Mouse (Mus musculus): ENCODE data around the gene Sde2.

DNA sequence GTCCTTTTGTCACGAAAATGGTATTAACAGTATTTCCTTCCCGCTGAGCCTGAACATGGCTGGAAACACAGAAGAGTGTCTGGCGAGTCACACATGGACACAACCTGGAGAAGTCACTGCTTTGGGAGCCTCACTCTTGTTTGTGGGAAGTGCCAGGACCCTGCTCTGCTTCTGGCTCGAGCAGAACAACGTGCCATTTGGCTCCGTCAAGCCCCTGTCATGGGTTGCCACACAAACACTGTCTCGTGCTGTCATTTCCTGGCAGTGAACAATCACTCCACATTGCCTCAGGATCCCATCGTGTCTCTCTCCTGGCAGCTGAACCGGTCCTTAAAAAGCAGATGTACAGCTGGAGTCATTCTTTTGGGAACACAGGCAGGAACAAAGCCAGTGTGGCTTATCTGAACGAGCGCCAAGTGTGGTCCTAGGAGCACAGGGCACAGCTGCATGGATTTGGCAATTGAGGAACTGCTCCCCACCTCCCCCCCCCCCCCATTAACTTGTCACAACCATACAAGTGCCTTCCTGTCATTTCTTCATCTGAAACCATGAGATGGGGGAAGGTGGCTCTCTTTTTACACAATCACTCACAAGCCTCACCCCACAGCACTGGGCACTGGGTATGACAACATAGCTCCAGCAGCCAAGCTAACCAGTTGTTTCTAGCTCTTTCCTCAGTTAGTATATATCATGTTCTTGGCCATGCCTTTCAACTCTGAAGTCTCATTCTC lies 2.3 kb upstream of the Sde2 start:
- TF ChIP-seq GATA1 (IDR thresholded peaks at IDR 0.05; ENCODE audit: borderline replicate concordance, low read length) (no peak), CTCF (IDR thresholded peaks at IDR 0.05; ENCODE audit: low read depth, low read length) (no peak), POLR2AphosphoS5 (IDR thresholded peaks at IDR 0.05; ENCODE audit: insufficient replicate concordance, low read depth, low read length) (no peak), GATA2 (IDR thresholded peaks at IDR 0.05; ENCODE audit: borderline replicate concordance, low read depth, low read length) (no peak)
